Mouse (Mus musculus): ENCODE measurements around the gene Pkn1. TPM values are rescaled to one million over a fixed set of nuclear protein-coding genes. Genes with fewer than 3 reads are reported as not detected.

Gene Pkn1
- polyA plus RNA-seq, 1 experiment from 2014 or later = 35.1 TPM

GRCm38 (mm10) chr8:83639649-83640048, 59.3 kb downstream of the Pkn1 start:
- 81% methylated on average over 5 of the region's 5 CpGs for WGBS
- Histone ChIP-seq H3K27ac (no peak overlapping the region), H3K9me3 (0 out of 2 replicates have a peak, but pooled peaks cover 3% of the 10 kb centered on the region), H3K4me1 (no peaks in the 10 kb centered on the region), H3K9ac (no peak overlapping the region), H3K4me3 (no peak overlapping the region), H3K27me3 (no peaks in the 10 kb centered on the region), H3K36me3 (no peaks in the 10 kb centered on the region), H3K4me2 (replicated peaks) (no peak overlapping the region)
- ATAC-seq (ENCODE audit: insufficient number of reproducible peaks, insufficient read depth, low FRiP score, low TSS enrichment) = no peak

- ATAC-seq (ENCODE audit: insufficient number of reproducible peaks, insufficient read depth, low FRiP score, low TSS enrichment) = no peak
- Histone ChIP-seq H3K4me1 (no peaks in the 10 kb centered on the region), H3K27me3 (no peaks in the 10 kb centered on the region), H3K4me2 (replicated peaks) (no peak overlapping the region), H3K36me3 (no peaks in the 10 kb centered on the region), H3K4me3 (no peak overlapping the region), H3K9me3 (0 out of 2 replicates have a peak, but pooled peaks cover 3% of the 10 kb centered on the region), H3K9ac (no peak overlapping the region), H3K27ac (no peak overlapping the region)
- 71% methylated on average over 4 of the region's 4 CpGs for WGBS
These were observed 60.1 kb downstream of the Pkn1 start for GRCm38 (mm10) chr8:83638856-83639255.

DNA sequence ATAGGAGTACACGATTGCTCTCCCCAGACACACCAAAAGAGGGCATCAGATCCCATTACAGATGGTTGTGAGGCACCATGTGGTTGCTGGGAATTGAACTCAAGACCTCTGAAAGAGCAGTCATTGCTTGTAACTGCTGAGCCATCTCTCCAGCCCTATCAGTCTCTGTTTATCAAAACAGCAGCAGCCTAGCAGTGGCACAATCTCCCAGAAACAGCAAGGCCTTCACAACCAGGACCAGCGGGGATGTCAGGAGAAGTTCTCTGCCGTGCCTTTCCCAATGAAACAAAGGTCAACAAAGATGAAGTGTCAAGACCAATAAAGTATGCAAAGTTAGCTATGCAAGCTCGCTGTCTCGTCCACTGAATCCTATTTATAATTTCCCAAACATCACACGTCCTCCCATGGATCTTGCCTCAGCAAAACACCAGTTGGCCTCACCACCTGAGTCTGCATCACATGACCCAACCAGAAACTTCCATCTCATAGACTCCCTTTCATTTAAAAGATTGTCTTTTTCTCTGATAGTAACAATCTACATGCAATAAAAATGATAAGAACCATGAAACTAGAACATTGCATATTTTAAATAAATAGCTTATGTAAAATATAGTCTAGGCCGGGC, 66.8 kb downstream of the Pkn1 start:
- Histone ChIP-seq H3K27me3 (no peaks in the 10 kb centered on the region), H3K27ac (no peak overlapping the region)

GRCm38 (mm10) chr8:83625676-83626299, 73.2 kb downstream of the Pkn1 start:
- Histone ChIP-seq H3K9me3 (no peaks in the 10 kb centered on the region), H3K4me3 (no peak overlapping the region), H3K9ac (no peak overlapping the region), H3K27me3 (no peaks in the 10 kb centered on the region), H3K36me3 (no peaks in the 10 kb centered on the region), H3K4me2 (replicated peaks) (no peak overlapping the region), H3K4me1 (no peaks in the 10 kb centered on the region), H3K27ac (no peak overlapping the region)
- no peak for ATAC-seq (ENCODE audit: insufficient number of reproducible peaks, insufficient read depth, low FRiP score, low TSS enrichment)
- WGBS = 85% methylated on average over 6 of the region's 6 CpGs

More for the DNA sequence above, 66.8 kb downstream of the Pkn1 start:
- no peak overlapping the region for H3K9ac ChIP-seq
- H3K4me3 ChIP-seq = no peak overlapping the region
- no peak overlapping the region for H3K4me2 ChIP-seq (replicated peaks)
- H3K4me1 ChIP-seq = no peaks in the 10 kb centered on the region
- 0 out of 2 replicates have a peak, but pooled peaks cover 3% of the 10 kb centered on the region for H3K9me3 ChIP-seq
- H3K36me3 ChIP-seq = no peaks in the 10 kb centered on the region
- WGBS = 81% methylated on average over 7 of the region's 7 CpGs
- no peak for ATAC-seq (ENCODE audit: insufficient number of reproducible peaks, insufficient read depth, low FRiP score, low TSS enrichment)

DNA sequence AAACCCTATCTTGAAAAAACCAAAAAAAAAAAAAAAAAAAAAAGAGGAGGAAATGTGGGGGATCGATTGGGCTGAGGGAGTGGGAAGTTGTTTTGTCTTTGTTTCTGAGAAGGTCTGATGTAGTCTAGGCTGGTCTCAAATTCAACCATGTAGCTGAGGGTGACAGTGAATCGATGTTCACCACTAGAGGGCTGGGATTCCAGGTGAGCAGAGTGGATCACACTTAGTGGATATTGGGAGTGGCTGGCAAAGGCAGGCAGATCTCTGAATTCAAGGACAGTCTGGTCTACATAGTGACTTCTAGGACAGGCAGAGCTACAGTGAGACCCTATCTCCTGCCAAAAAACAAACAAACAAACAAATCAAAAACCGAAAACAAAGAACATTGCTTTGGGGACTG, 74.2 kb downstream of the Pkn1 start:
- H3K4me1 ChIP-seq = no peaks in the 10 kb centered on the region
- H3K27me3 ChIP-seq = no peaks in the 10 kb centered on the region
- no peak overlapping the region for H3K4me3 ChIP-seq
- H3K36me3 ChIP-seq = no peaks in the 10 kb centered on the region
- H3K9ac ChIP-seq = no peak overlapping the region
- no peaks in the 10 kb centered on the region for H3K9me3 ChIP-seq
- 44% methylated on average over 3 of the region's 3 CpGs for WGBS
- H3K4me2 ChIP-seq (replicated peaks) = no peak overlapping the region
- H3K27ac ChIP-seq = no peak overlapping the region
- no peak for ATAC-seq (ENCODE audit: insufficient number of reproducible peaks, insufficient read depth, low FRiP score, low TSS enrichment)

DNA sequence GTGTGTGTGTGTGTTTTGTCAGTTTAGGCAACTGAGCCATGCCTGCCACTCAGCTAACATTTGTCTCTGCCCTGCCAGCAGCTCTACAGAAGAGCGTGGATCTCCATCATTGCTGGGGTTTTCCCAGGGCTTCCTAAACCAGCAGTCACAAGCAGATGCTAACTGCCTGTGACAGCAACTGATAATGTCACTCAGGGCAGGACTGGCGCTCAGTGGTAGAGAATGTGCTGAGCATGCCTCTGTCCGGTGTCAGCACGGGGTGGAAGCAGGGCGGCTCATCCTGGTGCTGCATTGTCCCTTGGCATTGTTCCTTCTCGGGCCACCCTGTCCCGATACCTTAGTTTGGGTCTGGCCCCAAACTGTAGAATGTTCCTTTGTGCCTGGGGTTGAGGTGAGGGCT, 75.4 kb downstream of the Pkn1 start:
- Histone ChIP-seq H3K4me3 (no peak overlapping the region), H3K4me2 (replicated peaks) (no peak overlapping the region), H3K27ac (no peak overlapping the region), H3K9me3 (no peaks in the 10 kb centered on the region), H3K36me3 (no peaks in the 10 kb centered on the region), H3K9ac (no peak overlapping the region), H3K4me1 (no peaks in the 10 kb centered on the region), H3K27me3 (no peaks in the 10 kb centered on the region)
- WGBS = 92% methylated on average over 7 of the region's 7 CpGs
- ATAC-seq (ENCODE audit: insufficient number of reproducible peaks, insufficient read depth, low FRiP score, low TSS enrichment) = no peak

GRCm38 (mm10) chr8:83622389-83622989, 76.5 kb downstream of the Pkn1 start:
- H3K4me1 ChIP-seq = no peaks in the 10 kb centered on the region
- H3K4me2 ChIP-seq (replicated peaks) = peak overlapping the region; percentile 74
- ATAC-seq (ENCODE audit: insufficient number of reproducible peaks, insufficient read depth, low FRiP score, low TSS enrichment) = peak; percentile 88
- H3K9me3 ChIP-seq = no peaks in the 10 kb centered on the region
- H3K4me3 ChIP-seq = peak overlapping the region; percentile 35
- peak overlapping the region; percentile 48; the same call in 1 of the 2 replicates for H3K9ac ChIP-seq
- no peaks in the 10 kb centered on the region for H3K36me3 ChIP-seq
- 10% methylated on average over 23 of the region's 23 CpGs for WGBS
- H3K27ac ChIP-seq = no peak overlapping the region
- H3K27me3 ChIP-seq = no peaks in the 10 kb centered on the region

DNA sequence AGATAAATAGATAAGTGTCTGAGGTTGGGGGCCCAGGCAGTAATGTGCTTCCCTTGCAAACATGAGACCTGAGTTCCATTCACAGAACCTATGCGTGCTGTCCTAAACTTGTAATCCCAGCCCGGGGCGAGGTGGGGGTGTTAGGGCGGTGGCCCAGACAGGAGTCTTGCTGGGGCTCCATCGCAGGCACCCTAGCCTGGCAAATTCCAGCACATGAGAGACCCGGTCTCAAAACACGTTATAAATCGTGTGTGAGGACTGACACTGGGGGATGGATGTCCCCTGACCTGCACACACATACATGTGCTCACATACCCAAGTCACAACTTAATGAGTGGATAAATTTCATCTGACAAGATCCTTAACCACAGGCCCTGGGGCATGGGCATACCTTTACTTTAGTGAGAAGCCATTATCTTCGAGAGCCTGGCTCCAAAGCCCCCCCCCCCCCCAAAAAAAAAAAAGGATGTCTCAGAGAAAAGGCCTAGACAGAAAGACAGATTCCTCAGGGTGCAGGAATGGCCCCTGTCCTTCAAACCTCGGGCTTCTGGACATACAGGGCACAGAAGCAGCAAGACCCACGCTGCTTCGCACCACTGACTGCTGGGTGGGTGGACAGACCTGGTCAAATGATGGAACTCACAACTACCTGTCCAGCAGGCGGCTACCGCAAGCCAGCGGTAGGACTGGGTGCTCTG, 77.1 kb downstream of the Pkn1 start:
- Histone ChIP-seq H3K27me3 (no peaks in the 10 kb centered on the region), H3K27ac (no peak overlapping the region), H3K4me1 (no peaks in the 10 kb centered on the region), H3K9ac (peak overlapping the region; percentile 48; the same call in 1 of the 2 replicates), H3K4me3 (peak overlapping the region; percentile 35), H3K9me3 (no peaks in the 10 kb centered on the region), H3K4me2 (replicated peaks) (peak overlapping the region; percentile 74), H3K36me3 (no peaks in the 10 kb centered on the region)
- 55% methylated on average over 15 of the region's 15 CpGs for WGBS
- no peak; the same call in 1 of the 2 replicates for ATAC-seq (ENCODE audit: insufficient number of reproducible peaks, insufficient read depth, low FRiP score, low TSS enrichment)

GRCm38 (mm10) chr8:83619568-83620285, 79.3 kb downstream of the Pkn1 start:
- Histone ChIP-seq H3K4me3 (no peak overlapping the region), H3K27me3 (no peaks in the 10 kb centered on the region), H3K4me1 (no peaks in the 10 kb centered on the region), H3K9ac (no peak overlapping the region), H3K36me3 (no peaks in the 10 kb centered on the region), H3K9me3 (no peaks in the 10 kb centered on the region), H3K27ac (no peak overlapping the region), H3K4me2 (replicated peaks) (no peak overlapping the region)
- WGBS = 85% methylated on average over 9 of the region's 9 CpGs
- no peak for ATAC-seq (ENCODE audit: insufficient number of reproducible peaks, insufficient read depth, low FRiP score, low TSS enrichment)

GRCm38 (mm10) chr8:83618566-83618965, 80.4 kb downstream of the Pkn1 start:
- H3K27ac ChIP-seq = no peak overlapping the region
- ATAC-seq (ENCODE audit: insufficient number of reproducible peaks, insufficient read depth, low FRiP score, low TSS enrichment) = no peak

GRCm38 (mm10) chr8:83617111-83617510, 81.9 kb downstream of the Pkn1 start:
- Histone ChIP-seq H3K9me3 (no peaks in the 10 kb centered on the region), H3K27ac (no peak overlapping the region), H3K9ac (no peak overlapping the region), H3K27me3 (no peaks in the 10 kb centered on the region), H3K4me2 (replicated peaks) (no peak overlapping the region), H3K36me3 (peaks cover 18% of the 10 kb centered on the region), H3K4me3 (no peak overlapping the region), H3K4me1 (no peaks in the 10 kb centered on the region)
- no peak for ATAC-seq (ENCODE audit: insufficient number of reproducible peaks, insufficient read depth, low FRiP score, low TSS enrichment)
- WGBS = 91% methylated on average over 2 of the region's 2 CpGs

More at GRCm38 (mm10) chr8:83618566-83618965, 80.4 kb downstream of the Pkn1 start:
- H3K4me2 ChIP-seq (replicated peaks) = no peak overlapping the region
- H3K4me3 ChIP-seq = no peak overlapping the region
- no peaks in the 10 kb centered on the region for H3K9me3 ChIP-seq
- peaks cover 6% of the 10 kb centered on the region for H3K36me3 ChIP-seq
- no peaks in the 10 kb centered on the region for H3K4me1 ChIP-seq
- 93% methylated on average over 2 of the region's 2 CpGs for WGBS
- no peak overlapping the region for H3K9ac ChIP-seq
- no peaks in the 10 kb centered on the region for H3K27me3 ChIP-seq

All from embryonic facial prominence, embryonic 12.5 days (tissue).